Mouse (Mus musculus): Measurements from ENCODE around the gene Sema4b. TPM values are rescaled to one million over a fixed set of nuclear protein-coding genes. Genes with fewer than 3 reads are reported as not detected.

Sema4b gene
- total RNA-seq, 4 experiments from 2014 or later = 0.92 to 2.1 (median 1.5) TPM

DNA sequence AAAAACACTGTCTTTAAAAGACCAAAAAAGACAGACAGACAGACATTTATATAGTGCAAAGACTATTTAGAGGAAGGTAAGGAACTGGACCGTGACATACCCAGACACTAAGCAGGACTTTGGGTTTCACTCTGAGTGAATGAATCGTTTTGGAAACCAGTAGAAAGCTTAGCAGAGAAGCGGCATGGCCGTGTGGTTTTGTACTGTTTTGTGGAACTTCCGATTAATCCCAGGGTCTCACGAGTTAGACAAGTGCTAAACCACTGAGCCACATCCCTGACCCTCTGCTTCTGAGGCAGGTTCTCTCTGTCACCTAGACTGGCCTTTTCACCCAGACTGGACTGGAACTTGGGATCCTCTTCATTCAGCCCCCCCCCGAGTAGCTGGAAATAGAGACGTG, 27.8 kb downstream of the Sema4b start:
- DNase-seq (ENCODE audit: low spot score in 2 of 2) = no peak

DNA sequence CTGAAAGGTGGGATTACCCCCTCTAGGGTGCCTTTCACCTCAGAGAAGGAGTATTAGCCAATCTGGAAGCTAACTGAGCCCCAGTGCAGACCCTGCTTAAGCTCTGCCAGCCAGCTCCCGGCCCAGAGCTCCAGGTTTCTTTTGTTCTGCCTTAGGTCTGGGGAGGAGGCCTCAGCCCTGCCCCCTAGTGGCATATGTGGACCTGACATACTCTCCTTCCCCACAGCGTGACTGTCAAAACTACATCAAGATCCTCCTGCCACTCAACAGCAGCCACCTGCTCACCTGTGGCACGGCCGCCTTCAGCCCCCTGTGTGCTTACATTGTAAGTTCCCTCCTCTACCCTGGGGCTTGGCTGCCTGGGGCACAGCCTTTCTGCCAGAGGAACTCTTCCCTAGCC, 28.8 kb downstream of the Sema4b start:
- DNase-seq (ENCODE audit: low spot score in 2 of 2) = peak; percentile 59 to 69

DNA sequence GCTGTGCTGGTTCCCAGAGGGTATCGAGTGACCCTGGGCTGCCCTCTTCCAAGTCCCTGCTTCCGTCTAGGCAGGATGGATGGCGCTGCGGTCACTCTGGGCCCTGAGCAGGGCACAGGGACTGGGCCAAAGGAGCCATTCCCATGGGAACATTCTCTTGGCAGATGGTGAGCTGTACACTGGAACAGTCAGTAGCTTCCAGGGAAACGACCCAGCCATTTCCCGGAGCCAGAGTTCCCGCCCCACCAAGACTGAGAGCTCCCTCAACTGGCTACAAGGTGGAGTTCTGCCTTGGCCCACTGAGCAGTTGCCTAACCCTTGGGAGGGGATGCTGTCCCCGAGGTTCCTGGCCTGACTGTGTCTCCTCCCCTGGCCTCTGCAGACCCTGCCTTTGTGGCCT, 29.9 kb downstream of the Sema4b start:
- DNase-seq (ENCODE audit: low spot score in 2 of 2) = peak; percentile 69 to 70

DNA sequence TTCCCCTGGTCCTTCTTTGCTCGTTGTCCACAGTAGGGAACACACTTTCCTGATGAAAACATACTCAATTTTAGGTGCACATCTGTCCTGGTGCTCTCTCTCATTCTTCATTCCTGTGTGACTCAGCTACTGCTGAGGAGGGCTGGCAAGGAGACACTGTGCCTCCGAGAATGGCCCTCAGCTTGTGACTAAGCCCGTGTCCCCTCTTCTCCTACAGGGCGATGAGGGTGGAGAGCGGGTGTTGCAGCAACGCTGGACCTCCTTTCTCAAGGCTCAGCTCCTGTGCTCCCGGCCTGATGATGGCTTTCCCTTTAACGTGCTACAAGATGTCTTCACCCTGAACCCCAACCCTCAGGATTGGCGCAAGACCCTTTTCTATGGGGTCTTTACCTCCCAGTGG, 32.0 kb downstream of the Sema4b start:
- no peak for DNase-seq (ENCODE audit: low spot score in 2 of 2)

DNA sequence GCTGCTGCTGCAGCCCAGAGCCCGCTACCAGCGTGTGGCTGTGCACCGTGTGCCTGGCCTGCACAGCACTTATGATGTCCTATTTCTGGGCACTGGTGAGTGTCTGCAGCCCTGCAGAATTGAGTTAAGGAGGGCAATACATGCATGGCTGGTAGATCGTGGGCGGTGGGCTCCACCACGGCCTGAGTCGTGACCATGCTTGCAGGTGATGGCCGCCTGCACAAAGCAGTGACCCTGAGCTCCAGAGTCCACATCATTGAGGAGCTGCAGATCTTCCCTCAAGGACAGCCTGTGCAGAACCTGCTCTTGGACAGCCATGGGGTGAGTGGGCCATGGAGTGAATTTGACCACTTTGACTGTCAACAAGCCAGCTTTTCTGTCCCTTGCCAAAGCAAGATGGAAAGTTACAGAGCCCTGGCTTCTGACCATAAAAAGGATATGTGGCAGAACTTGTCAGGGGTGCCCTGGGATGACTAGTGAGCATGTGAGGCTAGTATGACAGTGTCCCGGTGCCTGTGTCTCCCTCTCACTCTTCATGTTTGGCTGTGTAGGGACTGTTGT, 33.7 kb downstream of the Sema4b start:
- no peak for DNase-seq (ENCODE audit: low spot score in 2 of 2)

DNA sequence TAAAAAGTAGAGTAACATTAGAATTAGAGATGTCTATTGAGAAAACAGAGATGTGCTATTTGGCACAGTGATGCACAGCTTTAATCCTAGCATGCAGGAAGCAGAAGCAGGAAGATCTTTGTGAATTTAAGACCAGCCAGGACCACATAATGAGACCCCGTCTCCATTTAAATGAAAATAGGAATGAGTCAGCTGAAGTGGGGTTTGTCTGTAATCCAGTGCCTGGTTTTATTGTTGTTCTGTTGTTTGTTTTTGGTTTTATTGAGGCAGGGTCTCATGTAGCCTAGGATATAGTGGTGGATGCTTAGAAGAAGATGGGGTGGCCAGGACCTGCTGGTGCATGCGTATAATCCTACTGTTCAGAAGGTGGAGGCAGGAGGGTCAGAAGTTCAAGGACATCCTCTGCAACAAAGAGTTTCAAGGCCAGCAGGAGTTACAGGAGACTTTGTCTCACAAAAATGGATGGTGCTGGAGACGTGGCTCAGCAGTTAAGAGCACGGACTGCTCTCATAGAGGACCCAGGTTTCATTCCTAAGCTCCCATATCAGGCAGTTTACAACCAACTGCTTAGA, 34.6 kb downstream of the Sema4b start:
- DNase-seq (ENCODE audit: low spot score in 2 of 2) = no peak

DNA sequence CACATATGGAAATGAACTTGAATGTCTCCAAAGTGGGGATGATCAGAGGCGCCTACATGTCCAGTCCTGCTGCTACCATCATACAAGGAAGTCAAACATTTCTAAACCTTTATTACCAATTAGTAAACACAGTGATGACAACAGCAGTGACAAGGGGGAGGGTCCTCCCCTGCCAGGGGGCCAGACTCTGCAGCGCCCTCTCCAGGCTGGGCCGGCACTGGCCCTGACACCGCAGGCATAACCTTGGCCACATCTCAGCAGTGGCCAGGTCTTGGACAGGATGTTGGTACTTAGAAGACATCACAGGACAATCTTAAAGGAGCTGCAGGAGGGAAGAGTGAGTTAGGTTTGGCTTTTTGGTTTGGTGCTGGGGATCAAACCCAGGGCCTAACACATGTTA, 40.4 kb downstream of the Sema4b start:
- DNase-seq (ENCODE audit: low spot score in 2 of 2) = no peak

DNA sequence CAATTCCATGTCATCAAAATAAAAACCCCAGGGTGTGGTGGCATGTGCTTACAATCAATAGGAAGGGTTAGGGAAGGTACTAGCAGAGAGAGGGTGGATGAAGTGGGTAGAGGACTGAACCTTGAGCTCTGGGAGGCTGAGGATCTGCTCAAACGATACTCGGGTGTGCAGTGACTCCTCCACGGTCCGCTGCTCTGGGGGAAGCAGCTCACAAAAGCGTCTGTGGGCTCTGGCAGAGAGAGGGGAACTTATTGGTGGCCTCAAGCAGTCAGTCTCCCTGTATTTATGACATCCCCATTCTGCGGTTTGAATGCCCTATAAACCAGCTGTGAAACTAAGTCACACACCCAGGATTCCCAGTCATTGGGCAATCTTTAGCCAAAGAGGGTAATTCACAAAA, 43.6 kb downstream of the Sema4b start:
- no peak for DNase-seq (ENCODE audit: low spot score in 2 of 2)

DNA sequence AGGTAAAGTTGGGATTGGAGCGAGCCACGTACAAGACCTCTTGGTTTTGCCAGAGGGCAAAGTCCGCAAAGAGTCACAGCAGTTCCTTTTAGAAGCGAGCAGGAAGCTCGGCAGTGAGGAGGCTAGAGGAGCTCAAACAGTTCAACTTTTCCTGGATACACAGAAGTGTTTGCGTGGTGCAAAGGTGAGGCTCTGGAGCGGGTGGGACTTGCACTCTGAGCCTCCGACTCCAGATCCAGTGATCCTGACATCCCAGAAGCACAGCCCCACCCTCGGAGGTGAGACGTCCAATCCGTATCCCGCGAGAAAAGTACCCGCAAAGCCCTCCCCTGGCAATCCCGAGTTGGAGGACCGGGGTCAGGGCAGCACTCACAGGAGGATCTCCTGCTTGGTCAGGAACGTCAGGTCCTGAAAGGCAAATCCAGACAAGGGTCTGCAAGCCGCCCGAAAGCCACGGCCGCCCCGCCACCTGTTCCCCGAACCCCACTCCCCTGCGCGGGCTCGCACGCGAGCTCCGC, 45.4 kb downstream of the Sema4b start:
- DNase-seq (ENCODE audit: low spot score in 2 of 2) = no peak

DNA sequence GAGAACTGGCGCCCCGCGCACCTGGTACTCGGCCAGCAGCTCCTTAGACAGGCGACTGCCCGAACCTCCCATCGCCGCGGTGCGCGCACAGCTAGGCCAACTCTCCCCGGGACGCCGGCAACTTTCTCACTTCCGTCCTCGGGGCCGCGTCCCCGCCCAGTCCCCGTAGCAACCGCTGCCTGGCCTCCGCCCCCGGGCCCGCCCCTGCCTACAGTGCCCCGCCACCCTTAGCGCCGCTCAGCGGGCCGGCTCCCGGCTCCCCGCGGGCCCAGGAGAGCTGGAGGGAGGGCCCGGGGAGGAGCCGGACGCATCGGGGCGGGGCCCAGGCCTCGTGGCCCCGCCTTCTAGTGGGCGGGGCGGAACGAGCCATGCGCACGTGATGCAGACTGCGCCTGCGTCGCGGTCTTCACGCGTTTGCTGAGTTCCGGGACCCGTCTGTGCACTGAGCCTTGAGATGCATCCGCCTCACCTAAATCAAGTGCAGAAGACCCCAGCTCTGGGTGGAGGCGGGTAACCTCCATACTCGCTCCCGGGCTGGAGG, 45.9 kb downstream of the Sema4b start, which contains the start of the genes Cib1 and Gdpgp1:
TSS of gene Cib1 (minus strand) at position 325 of the 541 bp plus-strand sequence.
TSS of gene Gdpgp1 (plus strand) at position 377 of the 541 bp plus-strand sequence.
- DNase-seq (ENCODE audit: low spot score in 2 of 2) = peak; percentile 96 to 98

DNA sequence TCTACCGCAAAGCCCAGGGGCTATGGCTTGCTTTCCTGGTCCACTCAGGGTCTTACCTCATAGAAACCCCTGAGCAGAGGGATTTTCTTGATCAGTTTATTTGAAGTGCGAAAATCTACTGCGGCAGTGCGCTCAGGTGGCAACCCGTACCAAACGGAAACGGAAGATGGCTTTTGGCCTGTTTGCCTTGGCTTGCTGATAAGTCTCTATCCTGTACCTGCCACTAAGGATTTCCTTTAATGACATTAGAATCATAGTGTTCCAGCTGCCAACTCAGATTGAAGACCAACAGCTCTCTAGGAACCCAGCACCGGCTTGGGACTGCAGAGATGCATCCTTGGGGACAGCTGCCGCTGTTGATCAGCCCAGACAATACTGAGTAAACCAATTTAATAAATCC, 47.2 kb downstream of the Sema4b start:
- no peak for DNase-seq (ENCODE audit: low spot score in 2 of 2)

DNA sequence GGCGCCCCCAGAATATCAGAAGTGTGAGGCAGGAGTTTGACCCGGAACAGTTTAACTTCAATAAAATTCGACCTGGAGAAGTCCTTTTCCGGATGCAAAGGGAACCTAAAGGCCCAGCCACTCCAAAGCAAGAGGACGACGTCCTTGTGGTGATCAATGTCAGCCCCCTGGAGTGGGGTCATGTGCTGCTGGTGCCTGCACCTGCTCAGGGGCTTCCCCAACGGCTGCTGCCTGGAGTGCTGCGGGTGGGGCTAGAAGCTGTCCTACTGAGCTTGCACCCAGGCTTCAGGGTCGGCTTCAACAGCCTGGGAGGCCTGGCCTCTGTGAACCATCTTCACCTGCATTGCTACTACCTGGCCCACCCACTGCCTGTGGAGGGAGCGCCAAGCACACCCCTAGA, 51.9 kb downstream of the Sema4b start:
- DNase-seq (ENCODE audit: low spot score in 2 of 2) = no peak

DNA sequence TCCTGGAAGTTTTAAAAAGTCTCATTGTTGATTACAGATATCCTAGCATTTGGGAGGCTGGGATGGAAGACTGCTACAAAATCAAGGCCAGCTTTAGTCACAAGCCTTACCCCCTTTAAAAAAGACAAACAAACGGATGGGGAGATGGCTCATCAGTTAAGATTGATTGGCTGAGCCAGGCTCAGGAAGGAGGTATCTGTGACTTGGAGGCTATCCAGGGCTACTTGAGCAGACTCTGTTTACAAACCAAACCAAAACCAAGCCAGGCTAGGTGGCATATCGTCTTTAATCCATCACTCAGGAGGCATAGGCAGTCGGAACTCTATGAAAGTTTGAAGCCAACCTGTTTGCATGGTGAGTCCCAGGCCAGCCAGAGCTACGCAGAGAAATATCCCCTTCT, 55.0 kb downstream of the Sema4b start:
- DNase-seq (ENCODE audit: low spot score in 2 of 2) = no peak

DNA sequence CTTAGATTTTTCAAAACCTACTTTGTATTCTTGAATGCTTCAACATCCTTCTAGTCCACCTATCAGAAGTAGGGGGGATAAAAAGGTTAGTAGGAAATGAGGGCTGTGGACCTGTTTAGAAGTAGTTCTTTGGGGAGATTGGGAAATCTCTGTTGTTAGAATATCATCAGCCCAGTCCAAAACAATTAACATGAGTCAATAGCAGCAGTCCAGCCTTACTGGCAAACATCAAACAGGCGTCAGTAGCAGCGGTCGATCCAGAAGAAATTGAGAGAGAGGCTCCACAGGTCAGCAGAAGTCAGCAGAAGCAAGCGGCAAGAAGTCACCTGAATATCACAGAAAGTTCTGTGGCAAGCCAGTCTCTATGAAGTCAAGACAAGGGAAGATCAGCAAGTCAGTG, 58.2 kb downstream of the Sema4b start:
- no peak for DNase-seq (ENCODE audit: low spot score in 2 of 2)

DNA sequence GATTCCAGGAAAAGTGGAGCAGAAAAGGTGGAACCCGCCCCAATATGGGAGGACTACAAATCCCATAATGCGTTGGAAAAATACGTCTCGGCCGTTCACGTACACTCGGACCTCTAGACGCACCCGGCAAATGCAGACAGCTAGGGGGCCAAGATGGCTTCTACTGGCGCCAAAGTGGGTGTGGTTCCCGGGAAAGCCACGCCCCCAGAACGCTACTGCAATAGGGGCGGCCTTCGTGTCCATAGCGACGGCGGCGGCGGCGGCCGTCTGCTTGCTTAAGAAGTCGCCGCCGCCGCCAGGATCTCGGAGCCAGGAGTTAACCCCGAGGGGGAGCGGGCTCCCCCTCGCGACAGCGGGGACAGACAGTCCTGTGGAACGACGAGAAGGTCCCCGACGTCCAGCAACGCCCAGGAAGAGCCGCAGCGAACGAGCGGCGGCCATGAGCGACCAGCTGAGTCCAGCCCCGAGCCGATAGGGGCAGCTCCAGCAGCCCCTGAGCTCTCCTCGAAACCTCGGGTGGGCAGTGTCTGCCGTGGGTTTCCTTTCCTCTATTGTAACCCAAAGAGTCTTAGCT, 59.6 kb downstream of the Sema4b start, which contains the start of gene Ttll13:
TSS of gene Ttll13 (plus strand) at position 229 of the 574 bp plus-strand sequence.
- peak; percentile 93 to 94 for DNase-seq (ENCODE audit: low spot score in 2 of 2)

DNA sequence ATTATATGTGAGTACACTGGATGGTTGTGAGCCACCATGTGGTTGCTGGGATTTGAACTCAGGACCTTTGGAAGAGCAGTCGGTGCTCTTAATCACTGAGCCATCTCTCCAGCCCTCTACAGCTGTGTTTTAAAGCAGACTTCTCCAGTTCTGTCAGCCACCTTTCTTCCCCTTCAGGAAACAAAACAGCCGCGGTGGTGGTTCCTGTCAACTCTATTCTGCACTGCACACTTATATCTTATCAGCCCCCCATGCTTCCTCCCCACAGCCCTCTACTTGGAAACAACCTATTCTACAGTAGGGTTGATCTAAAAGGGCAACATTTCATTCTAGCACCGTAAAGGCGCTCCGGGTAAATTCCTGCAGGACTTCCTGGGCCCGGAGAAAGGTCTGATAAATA, 60.2 kb downstream of the Sema4b start:
- no peak for DNase-seq (ENCODE audit: low spot score in 2 of 2)

DNA sequence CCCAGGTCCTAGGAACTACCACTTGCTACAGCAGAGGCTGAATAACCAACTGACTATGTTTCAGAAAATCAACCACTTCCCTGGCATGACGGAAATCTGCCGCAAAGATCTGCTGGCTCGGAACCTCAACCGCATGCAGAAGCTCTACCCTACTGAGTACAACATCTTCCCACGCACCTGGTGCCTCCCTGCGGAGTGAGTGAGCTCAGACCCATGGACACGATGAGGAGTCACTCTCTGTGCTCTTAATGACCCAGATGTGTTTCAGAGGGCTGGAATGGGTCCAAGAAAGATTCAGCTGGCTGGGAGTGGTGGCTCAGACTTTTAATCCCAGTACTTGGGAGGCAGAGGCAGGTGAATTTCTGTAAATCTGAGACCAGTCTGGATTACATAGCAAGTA, 65.8 kb downstream of the Sema4b start:
- DNase-seq (ENCODE audit: low spot score in 2 of 2) = no peak

DNA sequence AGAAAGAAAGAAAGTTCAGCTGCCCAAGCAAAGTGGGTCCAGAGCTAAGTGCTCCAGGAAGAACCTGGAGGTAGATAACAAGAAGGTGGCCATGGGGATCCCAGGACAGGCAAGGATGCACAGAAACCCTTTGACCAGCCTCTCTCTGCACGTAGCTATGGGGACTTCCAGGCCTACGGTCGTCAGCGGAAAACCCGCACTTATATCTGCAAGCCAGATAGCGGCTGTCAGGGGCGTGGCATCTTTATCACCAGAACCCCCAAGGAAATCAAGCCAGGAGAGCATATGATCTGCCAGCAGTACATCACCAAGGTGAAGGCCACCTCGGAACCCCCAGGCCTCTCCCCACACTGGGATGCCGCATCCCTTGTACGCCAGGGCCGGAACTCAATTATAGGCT, 66.2 kb downstream of the Sema4b start:
- DNase-seq (ENCODE audit: low spot score in 2 of 2) = no peak

DNA sequence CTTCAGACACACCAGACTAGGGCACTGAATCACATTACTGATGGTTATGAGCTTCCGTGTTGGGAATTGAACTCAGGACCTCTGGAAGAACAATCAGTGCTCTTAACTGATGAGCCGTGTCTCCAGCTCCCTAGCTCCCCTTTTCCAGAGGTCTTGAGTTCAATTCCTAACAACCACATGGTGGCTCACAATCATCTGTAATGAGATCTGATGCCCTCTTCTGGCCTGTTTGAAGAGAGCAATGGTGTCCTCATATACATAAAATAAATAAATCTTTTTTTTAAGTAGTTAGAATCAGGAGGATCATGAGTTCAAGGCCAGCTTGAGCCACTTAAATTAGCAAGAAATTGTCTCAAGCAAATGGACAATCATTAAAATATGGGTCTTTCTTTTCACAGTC, 69.3 kb downstream of the Sema4b start:
- no peak for DNase-seq (ENCODE audit: low spot score in 2 of 2)

DNA sequence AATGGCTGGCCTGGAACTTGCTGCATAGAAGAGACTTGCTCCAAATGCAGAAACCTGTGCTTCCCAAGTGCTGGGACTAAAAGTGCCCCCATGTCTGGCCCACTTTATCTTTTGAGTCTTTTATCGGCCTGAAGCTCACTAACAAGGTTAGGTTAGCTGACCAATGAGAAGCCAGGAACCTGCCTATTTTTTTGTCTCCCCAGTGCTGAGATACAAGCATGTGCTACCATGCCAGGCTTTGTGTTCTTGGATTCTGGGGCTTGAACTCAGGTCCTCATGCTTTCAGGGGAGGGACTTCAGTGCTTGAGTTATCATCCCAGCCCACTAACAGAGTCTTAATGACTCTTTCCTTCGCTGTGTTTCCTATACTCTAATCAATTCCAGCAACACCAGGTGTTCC, 71.1 kb downstream of the Sema4b start:
- no peak for DNase-seq (ENCODE audit: low spot score in 2 of 2)

DNA sequence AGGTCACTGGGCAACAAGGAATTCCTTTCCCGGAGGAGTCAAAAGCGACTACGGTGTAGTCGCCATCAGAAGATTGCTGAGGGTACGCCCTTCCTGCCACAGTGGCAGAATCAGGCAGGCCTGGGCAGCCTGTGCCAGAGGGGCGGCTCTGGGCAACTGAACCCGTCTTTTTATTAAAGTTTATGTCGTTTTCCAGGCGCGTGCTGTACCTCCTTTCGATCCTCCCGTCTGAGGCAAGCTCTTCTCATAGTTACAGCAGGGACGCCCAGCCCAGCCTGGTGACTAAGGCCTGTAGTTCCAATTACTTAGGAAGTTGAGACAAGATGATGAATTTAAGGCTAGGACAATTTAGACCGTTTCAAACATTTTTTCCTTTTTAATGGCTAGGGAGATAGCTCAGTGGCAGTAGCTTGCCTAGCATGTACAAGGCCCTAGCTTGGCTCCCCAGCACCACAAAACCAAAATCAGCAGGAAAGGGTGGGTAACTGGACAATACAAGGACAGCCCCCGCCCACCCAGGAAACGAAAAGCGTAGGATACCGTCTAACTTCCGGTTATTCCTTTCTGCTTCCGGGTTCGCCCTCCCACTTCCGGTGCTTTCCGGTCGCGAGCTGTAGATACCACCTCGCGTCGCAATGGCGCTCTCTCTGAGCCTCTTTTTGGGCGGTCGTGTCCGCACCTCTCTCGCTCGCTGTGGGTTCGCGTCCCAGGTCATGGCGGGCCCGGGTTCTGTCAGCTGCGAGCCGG, 74.2 kb downstream of the Sema4b start, which contains the start of gene Ngrn:
TSS of gene Ngrn (plus strand) at position 591 of the 747 bp plus-strand sequence.
- DNase-seq (ENCODE audit: low spot score in 2 of 2) = peak; percentile 73 to 79
